Mouse (Mus musculus): ENCODE data around the gene Morf4l2.
"Not testable (repeated sequence)": the region's sequence is repeated elsewhere in the genome, so short reads cannot be mapped to it uniquely, and the experiment has no call there.

Morf4l2 gene

GRCm38 (mm10) chrX:136693196-136693595 is 50.3 kb downstream of the Morf4l2 start:
- no peak for DNase-seq

GRCm38 (mm10) chrX:136692294-136692675 is 51.2 kb downstream of the Morf4l2 start:
- no peak for DNase-seq

- DNase-seq, result not testable (repeated sequence)
These were observed 51.7 kb downstream of the Morf4l2 start for GRCm38 (mm10) chrX:136691606-136692293.

All from cerebellum, adult 9-11 months (tissue).